Mouse (Mus musculus) monocyte, adult 5-6 weeks (primary cell): Measurements from ENCODE around the gene Tst. TPM values are rescaled to one million over a fixed set of nuclear protein-coding genes. Genes with fewer than 3 reads are reported as not detected.

Experiments used
- ATAC-seq: fragments of 153-309, 156-312 bp; replicated peaks from 2 replicates; pipeline ENCODE4 v1.8.0; 2017; ENCODE audit warnings: mild to moderate bottlenecking; ENCODE audit not compliant: low TSS enrichment, insufficient number of reproducible peaks, severe bottlenecking, poor library complexity, low FRiP score
- total RNA-seq: library from RNA; stranded (forward); fragments of 200-1000, 200-491, 200-594 nt; gene quantifications from 3 replicates; pipeline ENCODE4 v1.2.3, GENCODE M21; 2017

The Tst gene
- total RNA-seq, 1 experiment from 2014 or later = 2.2 TPM

- ATAC-seq = no peak
These were observed 39.8 kb downstream of the Tst start for GRCm38 (mm10) chr15:78365916-78366315.

- peak; percentile 60; the same call in 1 of the 2 replicates for ATAC-seq
These were observed 50.2 kb downstream of the Tst start for GRCm38 (mm10) chr15:78355548-78355947.

- no peak for ATAC-seq
These were observed 50.7 kb downstream of the Tst start for GRCm38 (mm10) chr15:78354958-78355357.

- no peak for ATAC-seq
These were observed 54.0 kb downstream of the Tst start for GRCm38 (mm10) chr15:78351586-78352165.

Other genes with a start within 250 kb of the Tst start
- 3.5 to 8.9 TPM (median 4.7 TPM) in 3 replicates for gene Ift27, start 231.8 kb downstream of the Tst start, total RNA-seq
- 0.49 TPM in 1 of 3 replicates, not detected in the others for gene Pvalb, start 199.5 kb downstream of the Tst start, total RNA-seq
- gene Ncf4, start 161.1 kb downstream of the Tst start, total RNA-seq = 206 to 223 TPM (median 216 TPM) in 3 replicates
- 7.1 to 15.7 TPM (median 8.0 TPM) in 3 replicates for gene Csf2rb2, start 100.2 kb downstream of the Tst start, total RNA-seq
- gene Csf2rb, start 80.2 kb downstream of the Tst start, total RNA-seq = 52.3 to 134 TPM (median 103 TPM) in 3 replicates
- 5.0 TPM in 1 of 3 replicates, not detected in the others for gene Tex33, start 10.0 kb downstream of the Tst start, total RNA-seq
- 5.8 to 10.2 TPM (median 8.7 TPM) in 3 replicates for gene Mpst, start 509 bp upstream of the Tst start, total RNA-seq
- 4.6 to 6.1 TPM (median 5.0 TPM) in 3 replicates for gene Kctd17, start 22.7 kb upstream of the Tst start, total RNA-seq
- gene Tmprss6, start 62.7 kb upstream of the Tst start, total RNA-seq = 0.58 TPM in 1 of 3 replicates, not detected in the others
- 102 to 350 TPM (median 102 TPM) in 3 replicates for gene Il2rb, start 89.4 kb upstream of the Tst start, total RNA-seq
- gene C1qtnf6, start 125.5 kb upstream of the Tst start, total RNA-seq = 0.67 to 0.87 TPM in 2 of 3 replicates, not detected in the other
- 0.10 to 0.29 TPM in 2 of 3 replicates, not detected in the other for gene Sstr3, start 138.8 kb upstream of the Tst start, total RNA-seq
- 125 to 216 TPM (median 199 TPM) in 3 replicates for gene Rac2, start 166.9 kb upstream of the Tst start, total RNA-seq
- 298 to 420 TPM (median 312 TPM) in 3 replicates for gene Cyth4, start 191.1 kb upstream of the Tst start, total RNA-seq